In genomic region chr13:45255277-45255676, GRCm38 (mm10) we compare ENCODE assay signal across 20 mouse cellular contexts.
DNase-seq lines count a peak whose midpoint lies in the region; ATAC-seq lines count a peak whose summit lies in the region.
"Had no signal": no experiment of that assay in that cellular context is flagged by ENCODE, and none has a peak within 500 bp of the region (broad histone marks: within the 10 kb centered on the region; RNA-seq: fewer than 3 reads in every experiment).

No protein-coding gene starts in this region.

- WGBS in forebrain, embryonic 14.5 days, result 74% methylated on average over 6 of the region's 6 CpGs
- WGBS in forebrain, embryonic 13.5 days, result 76% methylated on average over 6 of the region's 6 CpGs

- no peaks in the 10 kb centered on the region for H3K9me3 ChIP-seq in forebrain, embryonic 14.5 days (replicated peaks; ENCODE audit: control insufficient read depth, low read length)
- no peaks in the 10 kb centered on the region for H3K9me3 ChIP-seq in forebrain, embryonic 13.5 days (replicated peaks)
- H3K9me3 ChIP-seq: embryonic facial prominence, embryonic 10.5 days; limb, embryonic 10.5 days; liver, embryonic 12.5 days; megakaryocyte, embryonic 14.5 days; neural tube, embryonic 13.5 days had no signal

- H3K4me1 ChIP-seq in forebrain, embryonic 14.5 days (ENCODE audit: control insufficient read depth, insufficient read depth, low read length), result no peaks in the 10 kb centered on the region
- peaks cover under 1% of the 10 kb centered on the region; the same call in 1 of the 2 replicates for H3K4me1 ChIP-seq in forebrain, embryonic 13.5 days
- H3K4me1 ChIP-seq: liver, embryonic 12.5 days; megakaryocyte, embryonic 14.5 days had no signal

- intact Hi-C loops in left cerebral cortex, postnatal 4 days (cut with DNase I), result no loop called here
- intact Hi-C loops in left cerebral cortex, postnatal 36 days (cut with DNase I), result no loop called here

- H3K4me2 ChIP-seq in forebrain, embryonic 14.5 days (ENCODE audit: low read length), result no peak overlapping the region
- no peak overlapping the region for H3K4me2 ChIP-seq in forebrain, embryonic 13.5 days
- H3K4me2 ChIP-seq: hindbrain, embryonic 14.5 days; liver, embryonic 12.5 days; neural tube, embryonic 13.5 days had no signal

- H3K27me3 ChIP-seq in forebrain, embryonic 14.5 days (replicated peaks; ENCODE audit: control insufficient read depth, insufficient read depth, low read length), result no peaks in the 10 kb centered on the region
- no peaks in the 10 kb centered on the region for H3K27me3 ChIP-seq in forebrain, embryonic 13.5 days
- H3K27me3 ChIP-seq: CH12.LX; neural tube, embryonic 13.5 days had no signal

- H3K9ac ChIP-seq in forebrain, embryonic 14.5 days (ENCODE audit: low read length), result no peak overlapping the region
- H3K9ac ChIP-seq in forebrain, embryonic 13.5 days, result no peak overlapping the region
- H3K9ac ChIP-seq: hindbrain, embryonic 14.5 days; liver, embryonic 12.5 days; neural tube, embryonic 13.5 days had no signal

- no peak overlapping the region for H3K4me3 ChIP-seq in forebrain, embryonic 14.5 days (ENCODE audit: low read depth, low read length)
- H3K4me3 ChIP-seq in forebrain, embryonic 13.5 days, result no peak overlapping the region
- H3K4me3 ChIP-seq: embryonic facial prominence, embryonic 10.5 days; limb, embryonic 10.5 days; liver, embryonic 12.5 days; megakaryocyte, embryonic 14.5 days; neural tube, embryonic 13.5 days had no signal

- DNase-seq in forebrain, embryonic 14.5 days (ENCODE audit: low spot score), result peak; percentile 29
- DNase-seq in left cerebral cortex, postnatal 4 days, result peak; percentile 45
- no peak for DNase-seq in left cerebral cortex, postnatal 36 days (ENCODE audit: low spot score in 2 of 2)
- DNase-seq in kidney, adult 9 months, result peak; percentile 57
- peak; percentile 62 for DNase-seq in yolk sac, embryonic 10.5 days (ENCODE audit: low spot score)
- DNase-seq in left cerebral cortex, adult 18-20 months (ENCODE audit: low spot score in 2 of 2), result no peak
- DNase-seq: adrenal gland, adult 2 months; cerebellum, adult 11 months; heart, adult 18-20 months; layer of hippocampus, postnatal 36 days; thymus, postnatal 14 days had no signal

- no peaks in the 10 kb centered on the region for H3K36me3 ChIP-seq in forebrain, embryonic 14.5 days (ENCODE audit: control insufficient read depth, insufficient read depth, low read length)
- no peaks in the 10 kb centered on the region for H3K36me3 ChIP-seq in forebrain, embryonic 13.5 days (ENCODE audit: poor library complexity, severe bottlenecking)
- H3K36me3 ChIP-seq: embryonic facial prominence, embryonic 10.5 days; limb, embryonic 10.5 days; liver, embryonic 12.5 days; neural tube, embryonic 13.5 days had no signal

- ATAC-seq in forebrain, embryonic 14.5 days, result no peak
- no peak for ATAC-seq in forebrain, embryonic 13.5 days
- ATAC-seq: forebrain, embryonic 16.5 days; liver, embryonic 12.5 days had no signal

- no peak overlapping the region for H3K27ac ChIP-seq in forebrain, embryonic 14.5 days (ENCODE audit: low read depth, low read length)
- no peak overlapping the region for H3K27ac ChIP-seq in forebrain, embryonic 13.5 days
- H3K27ac ChIP-seq: embryonic facial prominence, embryonic 10.5 days; hindbrain, embryonic 14.5 days; limb, embryonic 10.5 days; liver, embryonic 12.5 days; neural tube, embryonic 13.5 days had no signal

Comparison
In these comparisons a context has a peak if more than half of its experiments do, and no peak if none do; other contexts are left out.
1. DNase-seq: peak in forebrain, embryonic 14.5 days (single experiment), left cerebral cortex, postnatal 4 days (single experiment), kidney, adult 9 months (single experiment) and yolk sac, embryonic 10.5 days (single experiment); none in left cerebral cortex, postnatal 36 days (0 of 2) and left cerebral cortex, adult 18-20 months (0 of 2).